Mouse (Mus musculus) myocyte (in vitro differentiated cells): ENCODE measurements around the gene Phlda2.

Experiments used
- CEBPB ChIP-seq: IDR thresholded peaks from 2 replicates; pipeline ENCODE4 v1.6.1; 2011; ENCODE audit warnings: mild to moderate bottlenecking, moderate library complexity; ENCODE audit not compliant: poor library complexity, insufficient read depth, severe bottlenecking
- E2F4 ChIP-seq: IDR thresholded peaks from one replicate; pipeline ENCODE4 v1.6.1; 2011; ENCODE audit warnings: mild to moderate bottlenecking, control low read depth, moderate library complexity; ENCODE audit not compliant: insufficient read depth
- MYOD1 ChIP-seq, 3 experiments: IDR thresholded peaks; one replicate each; pipeline ENCODE4 v1.6.1; 2011; ENCODE audit warnings: control low read depth in 2 of 3, low read depth in 2 of 3, mild to moderate bottlenecking in 2 of 3, moderate library complexity in 1 of 3; ENCODE audit not compliant: insufficient read length in 2 of 3, control insufficient read depth in 1 of 3
- MYOG ChIP-seq, 3 experiments: IDR thresholded peaks; one replicate each; pipeline ENCODE4 v1.6.1; 2011; ENCODE audit warnings: control low read depth in 2 of 3, low read depth in 2 of 3, mild to moderate bottlenecking in 2 of 3; ENCODE audit not compliant: insufficient read length in 2 of 3, control insufficient read depth in 1 of 3, insufficient read depth in 1 of 3
- POLR2A ChIP-seq: IDR thresholded peaks from one replicate; pipeline ENCODE4 v1.6.1; 2011; ENCODE audit warnings: low read depth, mild to moderate bottlenecking, control low read depth, moderate library complexity; ENCODE audit not compliant: insufficient read length
- POLR2AphosphoS2 ChIP-seq: IDR thresholded peaks from one replicate; pipeline ENCODE4 v1.6.1; 2011; ENCODE audit warnings: low read depth, control low read depth; ENCODE audit not compliant: insufficient read length
- TCF12 ChIP-seq: IDR thresholded peaks from one replicate; pipeline ENCODE4 v1.6.1; 2011; ENCODE audit warnings: mild to moderate bottlenecking, control low read depth; ENCODE audit not compliant: poor library complexity, insufficient read depth, severe bottlenecking
- TCF3 ChIP-seq: IDR thresholded peaks from one replicate; pipeline ENCODE4 v1.6.1; 2011; ENCODE audit warnings: low read depth, control low read depth; ENCODE audit not compliant: insufficient read length
- USF1 ChIP-seq: IDR thresholded peaks from one replicate; pipeline ENCODE4 v1.6.1; 2011; ENCODE audit warnings: low read depth, mild to moderate bottlenecking, control low read depth, moderate library complexity

- no peak for TF ChIP-seq TCF12
- TF ChIP-seq POLR2A = no peak
- TF ChIP-seq POLR2AphosphoS2 = no peak
- no peak for TF ChIP-seq MYOD1 (IDR thresholded peaks at IDR 0.05; ENCODE audit: control insufficient read depth in 1 of 3, insufficient read length in 2 of 3, low read depth in 2 of 3)
- no peak for TF ChIP-seq TCF3
- no peak for TF ChIP-seq CEBPB
- TF ChIP-seq USF1 = no peak
- no peak for TF ChIP-seq MYOG (IDR thresholded peaks at IDR 0.05; ENCODE audit: control insufficient read depth in 1 of 3, insufficient read depth in 1 of 3, insufficient read length in 2 of 3, low read depth in 2 of 3)
- no peak for TF ChIP-seq E2F4
Observed at GRCm38 (mm10) chr7:143502418-143503200, at the start of gene Phlda2.
